Mouse (Mus musculus): ENCODE data around the gene Pdk4. TPM values are rescaled to one million over a fixed set of nuclear protein-coding genes. Genes with fewer than 3 reads are reported as not detected.

Pdk4 gene
- 1,000 to 10,000 TPM in 1 of 2 experiments, 100 to 1,000 TPM in 1; 316 to 1,979 TPM for total RNA-seq (2021)
- long read RNA-seq, experiment 1, transcript Pdk4-201 (11 exons, 3,484 nt) = major isoform, 1,454 of 1,727 reads
- long read RNA-seq, experiment 1, transcript Pdk4-202 (2 exons, 412 nt) = minor isoform, 5 of 1,727 reads
- long read RNA-seq, experiment 1, partial matches to known transcripts = 251 of 1,727 reads
- long read RNA-seq, experiment 1, other reads (novel, unspliced or antisense) = 17 of 1,727 reads
- long read RNA-seq, experiment 2, transcript Pdk4-201 (11 exons, 3,484 nt) = major isoform, 1,440 of 1,634 reads
- long read RNA-seq, experiment 2, transcript Pdk4-202 (2 exons, 412 nt) = minor isoform, 5 of 1,634 reads
- long read RNA-seq, experiment 2, partial matches to known transcripts = 54 of 1,634 reads
- long read RNA-seq, experiment 2, other reads (novel, unspliced or antisense) = 135 of 1,634 reads

DNA sequence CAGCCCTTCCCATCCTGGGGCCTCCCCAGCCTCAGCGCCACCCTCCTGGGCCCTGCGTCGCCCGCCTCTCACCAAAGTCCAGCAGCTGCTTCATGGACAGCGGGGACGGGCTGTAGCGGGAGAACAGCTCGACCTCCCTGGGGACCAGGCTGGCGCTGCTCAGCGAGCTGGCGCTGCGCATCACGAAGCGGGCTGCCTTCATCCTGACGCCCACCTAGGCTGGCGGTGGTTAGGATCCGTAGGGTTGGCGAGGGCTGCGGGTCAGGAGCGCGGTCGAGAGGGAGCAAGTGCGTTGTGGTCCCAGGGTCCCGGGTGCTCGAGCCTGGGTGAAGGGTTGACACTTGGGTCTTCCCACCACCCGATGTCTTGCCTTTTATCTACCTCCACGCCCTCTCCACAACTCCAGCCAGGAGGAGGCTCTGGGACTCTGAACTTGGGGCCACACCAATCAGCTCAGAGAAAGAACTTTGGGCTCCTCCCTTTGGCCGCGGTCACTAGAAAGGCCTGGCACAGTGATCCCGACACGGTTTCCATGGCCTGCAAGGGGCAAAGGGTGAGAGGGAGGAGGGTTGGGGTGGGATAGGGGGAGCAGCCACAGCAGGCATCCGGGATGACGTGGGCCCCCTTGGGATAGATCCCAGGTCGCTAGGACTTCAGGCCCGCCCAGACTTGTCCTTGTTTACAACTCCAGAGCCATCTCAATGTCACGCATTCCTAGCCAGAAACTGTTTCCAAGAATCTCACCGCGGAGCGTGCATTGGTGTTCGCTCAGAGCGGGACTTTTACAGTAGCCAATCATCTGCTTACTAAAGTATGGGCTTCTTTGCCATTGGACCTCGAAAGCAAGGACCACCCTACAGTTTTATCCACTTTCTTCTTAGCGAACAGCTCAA is at the start of gene Pdk4:
Pdk4 (minus strand) TSS at position 349 of the 893 bp plus-strand sequence.
- peak; percentile 93 for DNase-seq
- intact Hi-C loops (cut with DNase I; ENCODE audit: low total_unique reads) = no loop called here

- intact Hi-C loops (cut with DNase I; ENCODE audit: low total_unique reads) = no loop called here
- DNase-seq = no peak
Measured at GRCm38 (mm10) chr6:5537855-5538365, 41.8 kb upstream of the Pdk4 start.

DNA sequence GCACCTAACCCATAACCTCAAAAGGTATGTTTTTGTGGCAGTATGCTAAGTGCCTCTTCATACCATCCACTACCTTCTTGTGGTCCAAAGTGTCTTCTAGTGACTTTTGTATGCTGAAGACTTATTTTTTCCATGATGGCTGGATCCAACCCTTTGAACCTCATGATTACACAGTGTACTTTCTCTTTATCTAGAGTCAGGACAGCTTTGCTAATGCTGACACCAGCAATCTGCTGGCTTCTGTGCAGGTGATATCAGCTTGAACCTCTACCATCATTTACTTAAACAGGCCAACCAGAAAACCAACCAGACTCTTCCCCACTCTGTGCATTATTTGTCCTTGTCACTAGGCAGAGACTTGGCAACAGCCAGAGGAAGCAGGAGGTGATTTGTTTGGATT is 39.6 kb upstream of the Pdk4 start:
- intact Hi-C loops (cut with DNase I; ENCODE audit: low total_unique reads) = no loop called here
- DNase-seq = no peak

- intact Hi-C loops (cut with DNase I; ENCODE audit: low total_unique reads) = no loop called here
- no peak for DNase-seq
Measured at GRCm38 (mm10) chr6:5517091-5517490, 21.0 kb upstream of the Pdk4 start.

DNA sequence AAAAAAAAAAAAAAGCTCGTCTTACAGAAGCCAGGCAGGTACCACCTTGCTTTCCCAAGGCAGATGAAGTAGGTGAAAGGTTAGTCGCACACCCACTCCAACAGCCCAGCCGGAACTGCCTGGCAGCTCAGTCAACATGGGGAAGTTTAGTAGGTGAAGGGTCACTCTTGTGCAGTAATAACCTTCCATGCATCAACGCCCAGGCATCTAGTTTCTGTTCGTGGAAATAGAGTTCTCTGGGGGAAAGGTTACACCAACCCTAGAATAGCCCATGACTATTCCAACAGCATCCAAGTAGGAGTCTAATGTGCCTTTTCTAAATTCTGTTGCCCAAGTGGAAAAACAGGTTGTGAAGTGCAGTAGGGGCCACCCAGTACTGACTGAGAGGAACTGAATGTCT is 13.6 kb upstream of the Pdk4 start:
- DNase-seq = peak; percentile 63
- intact Hi-C loops (cut with DNase I; ENCODE audit: low total_unique reads) = no loop called here

DNA sequence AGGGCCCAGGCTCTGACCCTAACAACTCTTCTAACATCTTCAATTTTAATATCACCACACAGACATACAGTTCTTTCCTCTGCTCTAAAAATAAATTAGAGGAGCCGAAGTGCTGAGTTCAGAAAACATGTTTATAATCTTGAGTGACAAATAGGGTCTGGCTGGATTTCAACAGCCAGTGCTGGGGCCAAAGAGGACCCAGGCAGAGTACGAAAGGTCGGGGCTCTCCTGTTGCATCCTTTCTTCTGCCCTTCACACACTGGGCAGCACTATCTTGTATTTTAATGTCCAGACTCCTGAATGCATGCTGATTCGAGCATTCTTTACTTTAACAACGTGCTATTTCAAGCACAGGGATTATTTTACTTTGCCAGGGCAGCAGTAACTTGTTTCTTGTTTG is 13.2 kb upstream of the Pdk4 start:
- DNase-seq = peak; percentile 63
- intact Hi-C loops (cut with DNase I; ENCODE audit: low total_unique reads) = no loop called here

DNA sequence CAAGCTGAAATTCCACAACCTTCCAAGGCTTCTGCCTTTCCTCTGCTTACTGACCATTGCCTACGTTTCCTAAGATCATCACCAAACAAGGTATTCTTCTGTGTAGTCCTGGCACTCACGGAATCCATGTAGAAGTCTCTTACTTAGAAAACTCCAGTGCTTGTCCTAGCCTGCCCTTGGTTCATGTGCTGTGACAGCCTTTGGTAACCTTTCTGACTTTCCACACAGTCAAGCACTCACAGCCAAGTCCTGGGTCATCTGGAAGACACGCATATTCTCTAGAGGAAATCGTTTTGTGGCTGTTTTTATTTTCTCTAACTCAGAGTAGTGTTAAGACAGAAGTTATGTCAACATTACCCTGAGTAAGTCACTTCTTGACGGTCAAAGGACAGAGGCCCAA is 11.7 kb upstream of the Pdk4 start:
- DNase-seq = no peak
- intact Hi-C loops (cut with DNase I; ENCODE audit: low total_unique reads) = no loop called here

DNA sequence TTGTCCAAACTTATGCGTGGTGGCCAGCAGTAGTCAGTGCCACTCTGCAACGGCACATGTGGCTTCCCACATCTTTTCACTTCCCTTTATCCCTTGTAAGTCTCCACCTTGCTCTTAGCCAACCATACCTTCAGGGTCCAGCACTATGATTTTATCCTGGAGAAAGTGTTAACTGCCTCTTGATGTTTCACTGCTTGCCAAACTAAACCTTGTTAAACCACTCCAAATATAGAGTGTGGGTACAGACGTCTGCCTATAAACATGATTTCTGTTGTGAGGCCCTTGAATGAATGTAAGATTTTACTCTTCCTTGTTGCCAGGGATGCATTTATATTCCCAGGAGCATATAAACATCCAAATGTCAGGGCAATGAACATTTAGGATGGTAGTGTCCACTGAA is 10.2 kb upstream of the Pdk4 start:
- intact Hi-C loops (cut with DNase I; ENCODE audit: low total_unique reads) = no loop called here
- no peak for DNase-seq

DNA sequence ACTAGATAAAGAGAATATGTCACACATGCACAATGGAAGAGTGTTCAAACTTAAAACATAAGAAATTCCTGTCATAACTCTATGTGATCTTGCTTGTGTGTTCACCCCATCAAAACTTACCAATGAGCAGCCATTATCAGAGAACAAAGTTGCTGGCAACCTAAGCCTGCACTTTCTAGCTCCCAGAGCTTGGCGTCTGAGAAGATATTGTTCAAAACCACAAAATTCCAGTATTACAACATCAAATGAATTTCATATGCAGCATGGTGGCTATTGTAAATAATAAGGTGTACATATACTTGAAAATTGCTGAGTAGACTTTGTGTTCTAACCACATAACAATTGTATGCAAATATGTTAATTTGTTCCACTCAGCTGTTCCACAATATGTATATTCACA is 6.7 kb upstream of the Pdk4 start:
- intact Hi-C loops (cut with DNase I; ENCODE audit: low total_unique reads) = no loop called here

GRCm38 (mm10) chr6:5501551-5501950 is 5.4 kb upstream of the Pdk4 start:
- intact Hi-C loops (cut with DNase I; ENCODE audit: low total_unique reads) = no loop called here
- DNase-seq = no peak

More for the DNA sequence above, 6.7 kb upstream of the Pdk4 start:
- no peak for DNase-seq

- intact Hi-C loops (cut with DNase I; ENCODE audit: low total_unique reads) = no loop called here
- no peak for DNase-seq
Measured at GRCm38 (mm10) chr6:5498740-5499139, 2.6 kb upstream of the Pdk4 start.

DNA sequence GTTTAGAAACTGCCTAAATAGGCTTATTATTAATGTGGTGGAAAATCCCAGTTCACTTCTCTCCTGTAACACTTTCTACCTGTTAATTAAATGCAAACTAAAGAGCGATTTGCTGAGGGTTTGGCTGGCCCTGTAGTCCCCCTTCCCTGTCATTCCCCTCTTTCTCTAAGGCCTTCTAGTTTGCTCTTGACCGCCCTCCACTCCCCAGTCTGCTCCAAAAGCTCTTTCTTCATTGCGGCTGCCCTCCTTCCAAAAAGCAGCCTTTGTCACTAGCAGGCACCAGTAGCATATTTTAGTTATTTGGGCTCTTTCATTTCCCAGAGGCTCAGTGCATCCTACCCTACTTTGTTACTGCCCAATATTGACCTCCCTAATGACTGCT is 736 bp upstream of the Pdk4 start:
- intact Hi-C loops (cut with DNase I; ENCODE audit: low total_unique reads) = no loop called here
- no peak for DNase-seq

DNA sequence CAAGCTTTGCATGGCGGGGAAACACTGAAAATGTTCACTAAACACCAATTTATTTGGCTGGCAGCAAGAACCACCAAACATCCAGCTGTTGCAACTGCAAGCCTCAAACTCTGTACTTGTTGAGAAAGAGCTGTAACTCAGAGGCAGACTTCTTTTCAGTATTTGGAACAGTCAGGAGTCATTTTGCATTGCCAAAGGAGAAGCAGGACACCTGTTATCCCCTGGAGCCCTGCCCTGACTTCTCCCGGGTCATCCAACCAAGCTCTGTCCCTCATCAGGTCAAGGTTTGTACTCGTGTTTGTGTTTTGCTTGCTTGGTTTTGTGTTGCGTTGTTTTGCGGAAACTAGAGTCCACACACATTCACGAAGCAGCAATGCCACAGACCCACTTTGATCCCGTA is 11.1 kb downstream of the Pdk4 start:
- DNase-seq = peak; percentile 30
- intact Hi-C loops (cut with DNase I; ENCODE audit: low total_unique reads) = loop anchor here (5.0 kb wide), 1 partner anchor 73 kb away; no protein-coding TSS in a partner anchor

DNA sequence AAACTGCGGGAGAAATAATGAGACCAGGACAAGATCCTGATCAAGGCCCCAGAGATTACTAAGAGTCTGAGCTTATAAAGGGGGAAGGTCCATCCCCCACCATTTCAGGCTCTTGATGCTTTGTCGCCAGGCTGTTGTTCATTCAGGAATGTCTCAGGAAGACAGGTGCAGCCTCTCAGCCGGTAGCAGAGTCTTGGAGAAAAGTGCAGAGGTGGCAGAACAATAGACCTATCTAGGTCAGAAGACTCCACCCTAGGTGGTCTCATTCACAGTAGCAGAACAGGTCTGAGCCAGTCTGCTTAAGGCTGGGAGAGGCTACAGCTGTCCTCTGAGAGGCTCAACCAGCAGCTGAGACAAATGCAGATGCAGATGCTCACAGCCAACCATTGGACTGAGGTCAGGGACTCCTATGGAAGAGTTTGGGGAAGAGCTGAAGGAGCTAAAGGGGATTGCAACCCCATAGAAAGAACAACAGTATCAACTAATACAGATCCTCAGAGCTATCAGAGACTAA is 13.8 kb downstream of the Pdk4 start:
- intact Hi-C loops (cut with DNase I; ENCODE audit: low total_unique reads) = no loop called here
- DNase-seq = no peak

- intact Hi-C loops (cut with DNase I; ENCODE audit: low total_unique reads) = no loop called here
- DNase-seq = no peak
Measured at GRCm38 (mm10) chr6:5481066-5481465, 15.0 kb downstream of the Pdk4 start.

- DNase-seq = no peak
- intact Hi-C loops (cut with DNase I; ENCODE audit: low total_unique reads) = no loop called here
Measured at GRCm38 (mm10) chr6:5474021-5474420, 22.1 kb downstream of the Pdk4 start.

DNA sequence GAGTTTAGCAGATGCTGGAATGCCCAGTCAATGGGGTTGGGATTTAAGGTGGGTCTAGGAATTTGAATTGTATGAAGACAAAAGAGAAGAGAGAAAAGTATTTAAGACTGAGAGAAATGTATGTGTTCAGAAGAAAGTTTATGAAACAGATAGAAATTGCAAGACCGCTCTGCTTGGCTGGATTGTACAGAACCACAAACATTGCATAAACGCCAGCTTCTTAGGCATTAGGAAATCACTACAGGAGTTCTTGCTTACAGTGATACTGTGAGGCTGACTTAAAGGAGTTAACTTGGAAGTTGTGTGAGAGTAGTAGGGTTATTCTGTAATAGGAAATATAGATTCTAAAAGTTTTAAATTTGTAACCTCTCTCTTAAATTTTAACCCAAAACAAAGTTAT is 23.4 kb downstream of the Pdk4 start:
- no peak for DNase-seq
- intact Hi-C loops (cut with DNase I; ENCODE audit: low total_unique reads) = no loop called here

DNA sequence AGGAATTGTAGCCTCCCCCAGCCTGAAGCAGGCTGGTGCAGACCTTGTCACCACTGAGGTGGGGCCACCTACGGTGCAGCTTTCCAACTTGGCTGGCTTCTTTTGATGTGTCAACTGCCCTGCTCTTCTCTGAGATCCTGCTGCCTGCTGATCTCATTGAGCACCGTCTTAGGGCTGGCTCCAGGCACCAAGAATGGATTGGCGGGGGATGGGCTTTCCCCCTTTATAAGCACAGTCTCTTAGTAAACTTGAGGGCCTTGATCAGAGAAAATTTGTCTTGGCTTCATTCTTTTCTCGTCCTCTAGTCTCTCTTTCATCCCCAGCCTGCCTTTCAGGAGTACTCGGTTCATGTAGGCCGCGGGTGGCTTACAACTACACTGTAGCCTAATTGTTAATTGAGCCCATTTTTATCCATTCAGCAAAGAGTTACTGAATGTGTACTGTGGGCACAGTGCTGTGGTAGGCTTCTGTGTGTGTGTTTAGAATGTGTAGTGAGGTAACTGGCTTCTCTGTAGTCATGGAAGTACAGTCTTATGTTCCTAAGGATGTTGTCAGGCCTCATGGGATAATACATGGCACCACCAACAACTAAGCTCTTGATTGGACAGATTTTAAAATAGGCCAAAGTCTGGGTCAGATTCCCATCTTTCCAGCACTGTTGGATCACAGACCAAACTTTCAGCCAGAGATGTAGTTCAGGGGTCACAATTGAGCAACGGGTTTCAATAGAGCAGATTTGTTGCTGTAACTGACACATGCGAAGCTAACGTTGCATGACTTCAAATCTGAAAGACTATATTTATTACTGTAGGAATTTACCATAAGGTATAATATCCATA is 25.4 kb downstream of the Pdk4 start:
- intact Hi-C loops (cut with DNase I; ENCODE audit: low total_unique reads) = no loop called here
- no peak for DNase-seq

GRCm38 (mm10) chr6:5455836-5456235 is 40.3 kb downstream of the Pdk4 start:
- intact Hi-C loops (cut with DNase I; ENCODE audit: low total_unique reads) = no loop called here
- DNase-seq = no peak
